Mouse (Mus musculus): Measurements from ENCODE around the gene Brca2.

DNA sequence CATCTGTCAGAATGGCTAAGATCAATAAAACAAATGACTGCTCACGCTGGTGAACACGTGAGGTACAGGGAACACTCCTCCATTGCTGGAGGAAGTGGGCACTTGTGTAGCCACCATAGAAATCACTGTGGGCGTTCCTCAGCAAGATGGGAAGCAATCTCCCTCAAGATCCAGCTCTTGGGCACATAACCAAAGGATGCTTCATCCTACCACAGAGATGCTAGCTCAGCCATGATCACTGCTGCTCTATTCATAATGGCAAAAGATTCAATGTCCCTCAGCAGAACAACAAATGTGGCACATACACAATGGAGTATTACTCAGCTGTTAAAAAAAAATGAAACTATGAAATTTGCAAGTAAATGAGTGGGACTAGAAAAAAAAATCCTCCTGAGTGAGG, 94.3 kb downstream of the Brca2 start:
- TF ChIP-seq CTCF (IDR thresholded peaks at IDR 0.05; ENCODE audit: low read depth, low read length) (no peak), POLR2A (IDR thresholded peaks at IDR 0.05; ENCODE audit: borderline replicate concordance, low read depth, low read length) (no peak)
